Mouse (Mus musculus): ENCODE measurements at regions not wholly inside any gene's neighbourhood (a gene's known extent, or its start where the extent isn't known, plus 50 kb on each side); places are given as distances from the start of the nearest gene placed in this dataset.

DNA sequence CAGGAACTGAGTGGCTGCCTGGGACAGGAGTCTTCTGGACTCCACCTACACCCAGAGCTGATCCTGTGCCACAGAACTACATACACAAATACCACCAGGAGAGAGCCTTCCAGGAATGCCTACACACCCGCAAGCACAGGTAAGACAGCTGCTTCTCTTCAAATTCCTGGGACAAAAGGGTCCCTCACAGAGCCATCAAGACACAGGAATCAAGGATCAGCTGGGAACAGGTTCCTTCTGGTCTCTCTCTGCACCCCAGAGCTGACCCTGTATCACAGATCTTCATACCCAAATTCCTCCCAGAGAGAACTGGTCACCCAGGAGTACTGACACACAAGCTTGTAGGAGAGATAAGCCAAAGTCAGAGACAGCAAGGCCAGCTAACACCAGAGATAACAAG lies 125.5 kb upstream of the Ptprk start:
- no peak overlapping the region for H3K27ac ChIP-seq (ENCODE audit: low read length)
- H3K9ac ChIP-seq (replicated peaks; ENCODE audit: low read depth), result no peak overlapping the region
- no peaks in the 10 kb centered on the region for H3K9me3 ChIP-seq (ENCODE audit: low read length)
- H3K4me1 ChIP-seq (ENCODE audit: insufficient read depth, low read depth, low read length), result no peaks in the 10 kb centered on the region
- H3K27me3 ChIP-seq (replicated peaks; ENCODE audit: insufficient read depth, low read length), result no peaks in the 10 kb centered on the region
- WGBS, result 79% methylated on average over 1 of the region's 1 CpGs
- no peak overlapping the region for H3K4me2 ChIP-seq (replicated peaks; ENCODE audit: low read depth, low read length)
- no peak for DNase-seq (ENCODE audit: low spot score)
- no peak overlapping the region for H3K4me3 ChIP-seq (ENCODE audit: low read depth, low read length)
- H3K36me3 ChIP-seq (ENCODE audit: insufficient read depth, low read length), result no peaks in the 10 kb centered on the region
- no peak for ATAC-seq
- no peak for TF ChIP-seq EP300 (IDR thresholded peaks at IDR 0.05)
- no peak for TF ChIP-seq CTCF (IDR thresholded peaks at IDR 0.05)

DNA sequence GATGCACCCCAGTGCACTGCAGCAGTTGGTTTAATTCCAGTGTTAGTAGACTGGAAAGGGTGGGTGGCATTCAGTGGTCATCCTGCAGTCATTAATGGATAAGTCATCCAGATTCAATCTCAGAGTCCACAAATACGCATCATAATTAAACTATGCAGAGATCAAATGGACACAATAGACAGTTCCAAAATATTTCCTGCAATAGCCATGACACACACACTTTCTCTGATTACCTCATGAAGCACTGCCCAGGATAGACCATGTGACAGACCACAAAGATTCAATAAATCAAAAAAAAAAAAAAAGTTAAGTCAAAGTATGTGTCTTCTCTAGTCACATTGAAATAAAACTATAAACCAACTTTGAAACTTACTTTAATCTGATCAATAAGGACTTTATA lies 106.4 kb upstream of the Ptprk start:
- Histone ChIP-seq H3K4me2 (replicated peaks; ENCODE audit: low read depth, low read length) (no peak overlapping the region), H3K9me3 (ENCODE audit: low read length) (no peaks in the 10 kb centered on the region), H3K27ac (ENCODE audit: low read length) (no peak overlapping the region), H3K36me3 (ENCODE audit: insufficient read depth, low read length) (no peaks in the 10 kb centered on the region), H3K27me3 (replicated peaks; ENCODE audit: insufficient read depth, low read length) (no peaks in the 10 kb centered on the region), H3K4me3 (ENCODE audit: low read depth, low read length) (no peak overlapping the region), H3K9ac (replicated peaks; ENCODE audit: low read depth) (no peak overlapping the region), H3K4me1 (ENCODE audit: insufficient read depth, low read depth, low read length) (no peaks in the 10 kb centered on the region)
- ATAC-seq (no peak), DNase-seq (ENCODE audit: low spot score) (no peak)
- TF ChIP-seq CTCF (IDR thresholded peaks at IDR 0.05) (no peak), EP300 (IDR thresholded peaks at IDR 0.05) (no peak)
- WGBS, result 93% methylated on average over 1 of the region's 1 CpGs

DNA sequence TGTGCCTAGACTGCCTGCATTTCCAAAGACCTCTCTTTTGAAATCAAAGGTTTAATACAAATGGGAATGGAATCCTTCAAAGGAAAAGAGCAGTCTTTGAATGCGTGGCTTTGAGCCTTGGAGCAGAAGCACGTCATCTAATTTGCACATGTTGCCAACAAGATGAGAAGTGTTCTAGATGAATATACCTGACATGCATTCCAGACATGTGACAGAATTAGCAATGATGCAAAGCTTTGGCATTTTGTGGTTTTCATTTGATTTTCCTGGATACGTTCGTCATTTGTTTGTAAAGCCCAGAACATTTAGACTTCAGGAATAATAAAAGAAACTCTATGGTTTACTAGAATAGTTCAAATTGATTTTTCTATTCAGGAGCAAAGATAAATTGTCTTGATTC lies 90.6 kb upstream of the Ptprk start:
- no peak for ATAC-seq
- Histone ChIP-seq H3K27ac (ENCODE audit: low read length) (no peak overlapping the region), H3K4me2 (replicated peaks; ENCODE audit: low read depth, low read length) (no peak overlapping the region), H3K4me3 (ENCODE audit: low read depth, low read length) (no peak overlapping the region), H3K9me3 (ENCODE audit: low read length) (no peaks in the 10 kb centered on the region), H3K36me3 (ENCODE audit: insufficient read depth, low read length) (no peaks in the 10 kb centered on the region), H3K4me1 (ENCODE audit: insufficient read depth, low read depth, low read length) (no peaks in the 10 kb centered on the region), H3K27me3 (replicated peaks; ENCODE audit: insufficient read depth, low read length) (no peaks in the 10 kb centered on the region), H3K9ac (replicated peaks; ENCODE audit: low read depth) (no peak overlapping the region)
- TF ChIP-seq EP300 (IDR thresholded peaks at IDR 0.05), result no peak
- no peak for TF ChIP-seq CTCF (IDR thresholded peaks at IDR 0.05)
- no peak for DNase-seq (ENCODE audit: low spot score)
- WGBS, result 92% methylated on average over 4 of the region's 4 CpGs

DNA sequence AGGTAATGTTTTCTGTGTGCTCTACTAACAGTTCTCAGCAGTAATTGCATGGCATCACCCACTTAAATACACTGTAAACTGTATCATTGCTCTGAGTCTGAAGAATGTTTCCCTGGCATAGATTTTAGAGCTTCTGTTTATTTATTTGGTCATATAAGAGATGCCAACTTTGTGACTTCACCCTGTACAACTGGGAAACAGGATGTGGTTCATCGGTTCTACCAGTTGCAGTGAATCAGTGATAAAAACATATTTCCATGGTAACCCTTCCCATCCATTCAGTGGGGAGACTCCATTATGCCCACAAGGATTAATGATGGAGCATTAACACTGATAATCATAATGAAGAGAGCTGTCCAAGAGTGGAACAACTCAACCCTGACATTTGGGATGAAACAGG lies 89.6 kb upstream of the Ptprk start:
- no peaks in the 10 kb centered on the region for H3K36me3 ChIP-seq (ENCODE audit: insufficient read depth, low read length)
- WGBS, result 52% methylated on average over 1 of the region's 1 CpGs
- no peak overlapping the region for H3K27ac ChIP-seq (ENCODE audit: low read length)
- DNase-seq (ENCODE audit: low spot score) (no peak), ATAC-seq (no peak)
- H3K27me3 ChIP-seq (replicated peaks; ENCODE audit: insufficient read depth, low read length), result no peaks in the 10 kb centered on the region
- no peak overlapping the region for H3K9ac ChIP-seq (replicated peaks; ENCODE audit: low read depth)
- no peaks in the 10 kb centered on the region for H3K4me1 ChIP-seq (ENCODE audit: insufficient read depth, low read depth, low read length)
- no peak overlapping the region for H3K4me2 ChIP-seq (replicated peaks; ENCODE audit: low read depth, low read length)
- no peak for TF ChIP-seq CTCF (IDR thresholded peaks at IDR 0.05)
- TF ChIP-seq EP300 (IDR thresholded peaks at IDR 0.05), result no peak
- no peak overlapping the region for H3K4me3 ChIP-seq (ENCODE audit: low read depth, low read length)
- no peaks in the 10 kb centered on the region for H3K9me3 ChIP-seq (ENCODE audit: low read length)

DNA sequence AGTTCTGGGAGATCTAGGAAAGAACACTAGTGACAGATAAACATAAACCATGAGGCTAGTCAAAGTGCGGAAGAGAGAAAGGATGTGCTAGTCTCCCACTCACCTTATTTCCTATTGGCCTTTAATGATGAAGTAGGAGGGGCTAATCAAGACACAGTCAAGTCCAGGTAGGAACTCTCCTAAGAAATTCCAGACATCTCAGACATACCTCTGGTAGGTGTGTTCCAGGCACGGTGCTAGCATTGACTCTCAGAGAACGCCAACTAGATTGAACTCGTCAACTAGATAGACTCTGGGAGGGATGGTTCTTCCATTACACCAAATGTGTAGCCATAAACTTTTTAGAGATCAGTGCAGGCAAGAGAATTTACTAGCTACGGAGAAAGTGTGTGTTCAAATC lies 87.6 kb upstream of the Ptprk start:
- H3K4me2 ChIP-seq (replicated peaks; ENCODE audit: low read depth, low read length), result no peak overlapping the region
- DNase-seq (ENCODE audit: low spot score), result no peak
- TF ChIP-seq CTCF (IDR thresholded peaks at IDR 0.05) (no peak), EP300 (IDR thresholded peaks at IDR 0.05) (no peak)
- H3K9me3 ChIP-seq (ENCODE audit: low read length), result no peaks in the 10 kb centered on the region
- H3K36me3 ChIP-seq (ENCODE audit: insufficient read depth, low read length), result no peaks in the 10 kb centered on the region
- no peaks in the 10 kb centered on the region for H3K27me3 ChIP-seq (replicated peaks; ENCODE audit: insufficient read depth, low read length)
- WGBS, result 77% methylated on average over 5 of the region's 5 CpGs
- no peak overlapping the region for H3K4me3 ChIP-seq (ENCODE audit: low read depth, low read length)
- H3K9ac ChIP-seq (replicated peaks; ENCODE audit: low read depth), result no peak overlapping the region
- no peak for ATAC-seq
- H3K27ac ChIP-seq (ENCODE audit: low read length), result no peak overlapping the region
- no peaks in the 10 kb centered on the region for H3K4me1 ChIP-seq (ENCODE audit: insufficient read depth, low read depth, low read length)

DNA sequence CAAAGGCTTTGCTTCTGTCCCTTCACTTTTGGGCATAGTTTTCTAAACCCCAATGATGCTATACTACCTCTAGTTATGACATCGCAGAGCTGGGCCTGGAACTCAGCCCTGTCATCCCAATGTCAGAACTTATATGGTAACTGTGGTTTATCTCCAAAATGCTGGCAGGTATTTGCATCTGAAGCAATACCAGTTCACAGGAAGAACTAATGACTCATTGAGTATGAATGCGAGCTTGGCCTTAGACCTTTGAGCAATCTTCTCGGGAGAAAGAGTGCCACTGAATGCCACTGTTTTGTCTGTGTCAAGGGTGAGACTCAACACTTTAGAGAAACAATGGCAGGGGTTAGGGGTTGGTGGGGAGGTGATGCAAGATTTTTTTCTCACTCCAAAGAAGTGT lies 86.6 kb upstream of the Ptprk start:
- no peak overlapping the region for H3K9ac ChIP-seq (replicated peaks; ENCODE audit: low read depth)
- H3K4me1 ChIP-seq (ENCODE audit: insufficient read depth, low read depth, low read length), result no peaks in the 10 kb centered on the region
- H3K9me3 ChIP-seq (ENCODE audit: low read length), result no peaks in the 10 kb centered on the region
- no peak for ATAC-seq
- no peak overlapping the region for H3K4me3 ChIP-seq (ENCODE audit: low read depth, low read length)
- H3K27me3 ChIP-seq (replicated peaks; ENCODE audit: insufficient read depth, low read length), result no peaks in the 10 kb centered on the region
- no peak overlapping the region for H3K27ac ChIP-seq (ENCODE audit: low read length)
- WGBS, result 63% methylated on average over 3 of the region's 3 CpGs
- no peak for DNase-seq (ENCODE audit: low spot score)
- H3K4me2 ChIP-seq (replicated peaks; ENCODE audit: low read depth, low read length), result no peak overlapping the region
- H3K36me3 ChIP-seq (ENCODE audit: insufficient read depth, low read length), result no peaks in the 10 kb centered on the region
- no peak for TF ChIP-seq CTCF (IDR thresholded peaks at IDR 0.05)
- no peak for TF ChIP-seq EP300 (IDR thresholded peaks at IDR 0.05)

DNA sequence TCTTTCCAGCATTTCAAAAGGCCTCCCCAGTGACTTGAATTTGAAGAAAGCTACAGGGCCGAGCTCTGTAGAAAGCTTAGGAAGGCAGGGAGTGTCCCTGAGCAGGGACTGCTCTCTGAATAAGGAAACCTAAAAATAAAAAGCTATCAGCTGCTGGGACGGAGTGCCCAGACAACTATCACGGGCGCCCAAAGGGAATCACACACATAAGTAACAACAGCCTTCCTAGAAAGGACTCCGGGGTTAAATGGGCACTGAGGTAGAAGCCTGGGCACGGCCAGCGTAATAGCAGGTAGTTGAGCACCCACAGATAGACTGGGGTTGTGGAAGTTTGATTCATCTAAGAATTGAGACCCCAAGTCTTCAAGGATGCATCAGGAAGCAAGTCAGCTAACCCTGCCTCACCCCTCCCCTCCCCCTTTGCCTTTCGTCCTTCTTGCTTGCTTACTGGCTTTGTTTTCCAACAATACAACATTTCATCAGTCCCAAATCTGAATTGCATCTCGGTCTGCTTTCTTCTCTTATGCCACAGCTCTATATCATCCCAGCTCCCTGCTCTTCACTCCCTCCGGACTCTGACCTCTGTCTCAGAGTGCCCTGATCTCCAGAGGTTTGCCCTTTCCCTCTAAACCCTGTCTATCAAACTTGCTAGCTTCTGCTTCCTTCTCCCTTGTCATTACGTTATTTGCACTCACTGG lies 84.1 kb upstream of the Ptprk start:
- H3K9me3 ChIP-seq (ENCODE audit: low read length), result no peaks in the 10 kb centered on the region
- no peak for TF ChIP-seq CTCF (IDR thresholded peaks at IDR 0.05)
- TF ChIP-seq EP300 (IDR thresholded peaks at IDR 0.05), result no peak
- no peak overlapping the region for H3K27ac ChIP-seq (ENCODE audit: low read length)
- WGBS, result 80% methylated on average over 11 of the region's 11 CpGs
- H3K4me3 ChIP-seq (ENCODE audit: low read depth, low read length), result no peak overlapping the region
- H3K4me2 ChIP-seq (replicated peaks; ENCODE audit: low read depth, low read length), result no peak overlapping the region
- no peak overlapping the region for H3K9ac ChIP-seq (replicated peaks; ENCODE audit: low read depth)
- no peaks in the 10 kb centered on the region for H3K27me3 ChIP-seq (replicated peaks; ENCODE audit: insufficient read depth, low read length)
- no peaks in the 10 kb centered on the region for H3K4me1 ChIP-seq (ENCODE audit: insufficient read depth, low read depth, low read length)
- no peaks in the 10 kb centered on the region for H3K36me3 ChIP-seq (ENCODE audit: insufficient read depth, low read length)
- DNase-seq (ENCODE audit: low spot score) (no peak), ATAC-seq (no peak)

All from lung, postnatal 0 days (tissue).